Mouse (Mus musculus) liver, embryonic 15.5 days (tissue): ENCODE results near the gene Chrna9. TPM values are rescaled to one million over a fixed set of nuclear protein-coding genes. Genes with fewer than 3 reads are reported as not detected.

Source experiments
- ATAC-seq: fragments of 200-750 bp; cut with Nextera tagmentation; 2 replicates; pipeline ENCODE4 v1.8.0; 2017; ENCODE audit warnings: moderate number of reproducible peaks, mild to moderate bottlenecking, moderate library complexity; ENCODE audit not compliant: insufficient read depth
- H3K27ac ChIP-seq: fragments of 300-500 bp; sonication (generic); replicated peaks from 2 replicates; pipeline ENCODE4 v1.5.1; 2015; ENCODE audit warnings: mild to moderate bottlenecking, inconsistent platforms
- H3K27me3 ChIP-seq: fragments of 300-500 bp; sonication (generic); 2 replicates; pipeline ENCODE4 v1.6.1; 2015; ENCODE audit warnings: mild to moderate bottlenecking, inconsistent platforms
- H3K36me3 ChIP-seq: fragments of 300-500 bp; sonication (generic); replicated peaks from 2 replicates; pipeline ENCODE4 v1.6.1; 2015; ENCODE audit warnings: moderate library complexity, mild to moderate bottlenecking, inconsistent platforms
- H3K4me1 ChIP-seq: fragments of 300-500 bp; sonication (generic); replicated peaks from 2 replicates; pipeline ENCODE4 v1.6.1; 2015; ENCODE audit warnings: inconsistent platforms
- H3K4me2 ChIP-seq: fragments of 300-500 bp; sonication (generic); 2 replicates; pipeline ENCODE4 v1.6.1; 2015; ENCODE audit warnings: moderate library complexity, mild to moderate bottlenecking, inconsistent platforms
- H3K4me3 ChIP-seq: fragments of 300-500 bp; sonication (generic); replicated peaks from 2 replicates; pipeline ENCODE4 v1.5.1; 2015; ENCODE audit warnings: mild to moderate bottlenecking, inconsistent platforms
- H3K9ac ChIP-seq: fragments of 300-500 bp; sonication (generic); 2 replicates; pipeline ENCODE4 v1.6.1; 2015; ENCODE audit warnings: moderate library complexity, mild to moderate bottlenecking, inconsistent platforms
- H3K9me3 ChIP-seq: fragments of 300-500 bp; sonication (generic); replicated peaks from 2 replicates; pipeline ENCODE4 v1.6.1; 2016; ENCODE audit warnings: inconsistent platforms
- WGBS: fragments of 180-500 bp; shearing (Covaris S2); methylation state at CpG from one replicate; pipeline ENCODE4 v1.1.7; 2015; ENCODE audit warnings: mixed read lengths; ENCODE audit not compliant: insufficient replicate concordance; 5-methylcytosine and 5-hydroxymethylcytosine counted together
- polyA plus RNA-seq: library from polyadenylated mRNA; unstranded; fragments of >200 nt; fragmentation: Nextera tagmentation; extraction: Ambion mirVana; gene quantifications from 2 replicates; pipeline ENCODE4 v1.2.1, GENCODE M21; 2015

Chrna9 gene
- polyA plus RNA-seq, 1 experiment from 2014 or later = not detected

DNA sequence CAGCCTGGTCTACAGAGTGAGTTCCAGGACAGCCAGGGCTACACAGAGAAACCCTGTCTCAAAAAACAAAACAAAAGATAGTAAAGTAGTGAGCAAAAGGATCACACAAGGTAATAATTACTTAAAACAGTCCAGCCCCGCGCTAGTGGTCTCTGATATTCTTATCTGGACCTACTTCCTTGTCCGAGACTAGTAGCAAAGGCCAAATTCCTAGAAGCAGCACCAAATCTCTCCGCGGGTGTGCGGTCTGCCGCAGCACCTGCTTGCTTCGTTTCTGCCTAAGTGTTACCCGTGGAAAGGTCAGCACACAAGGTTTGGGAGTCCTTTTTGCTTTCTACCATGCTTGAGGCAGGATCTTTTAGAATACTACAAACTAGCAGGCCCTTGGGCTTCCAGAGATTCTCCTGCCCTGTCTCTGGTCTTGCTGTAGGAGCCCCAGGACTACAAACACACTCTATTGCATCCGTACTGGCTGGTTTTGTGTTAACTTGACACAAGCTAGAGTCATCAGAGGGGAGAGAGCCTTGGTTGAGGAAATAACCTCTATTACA is 32.8 kb upstream of the Chrna9 start:
- Histone ChIP-seq H3K36me3 (no peaks in the 10 kb centered on the region), H3K9me3 (no peaks in the 10 kb centered on the region), H3K4me1 (peaks cover 10% of the 10 kb centered on the region), H3K27me3 (no peaks in the 10 kb centered on the region), H3K27ac (no peak overlapping the region), H3K4me3 (no peak overlapping the region), H3K4me2 (no peak overlapping the region), H3K9ac (no peak overlapping the region)
- WGBS = 27% methylated on average over 10 of the region's 10 CpGs
- no peak for ATAC-seq

DNA sequence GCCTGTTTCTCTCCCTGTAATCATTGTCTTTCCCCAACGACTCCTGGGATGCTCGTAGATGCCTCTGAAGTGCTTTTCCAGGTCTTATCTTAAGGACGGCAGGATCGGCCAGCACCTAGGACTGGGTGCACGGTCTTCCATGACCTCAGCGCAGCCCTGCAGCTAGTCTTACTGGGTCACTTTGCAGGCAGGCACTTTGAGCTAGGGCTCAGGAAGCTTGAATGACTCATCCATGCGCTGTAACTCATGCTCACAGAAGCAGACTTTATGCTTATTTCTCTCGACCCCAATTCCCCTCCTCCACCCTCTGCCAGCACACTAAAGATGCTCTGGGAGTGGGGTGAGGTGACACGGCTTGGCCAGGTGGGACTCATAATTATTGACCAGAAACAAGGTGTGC is 31.9 kb upstream of the Chrna9 start:
- Histone ChIP-seq H3K27me3 (no peaks in the 10 kb centered on the region), H3K4me3 (no peak overlapping the region), H3K4me1 (peaks cover 10% of the 10 kb centered on the region), H3K27ac (no peak overlapping the region), H3K36me3 (no peaks in the 10 kb centered on the region), H3K4me2 (no peak overlapping the region), H3K9me3 (no peaks in the 10 kb centered on the region), H3K9ac (no peak overlapping the region)
- 70% methylated on average over 9 of the region's 9 CpGs for WGBS
- no peak for ATAC-seq

DNA sequence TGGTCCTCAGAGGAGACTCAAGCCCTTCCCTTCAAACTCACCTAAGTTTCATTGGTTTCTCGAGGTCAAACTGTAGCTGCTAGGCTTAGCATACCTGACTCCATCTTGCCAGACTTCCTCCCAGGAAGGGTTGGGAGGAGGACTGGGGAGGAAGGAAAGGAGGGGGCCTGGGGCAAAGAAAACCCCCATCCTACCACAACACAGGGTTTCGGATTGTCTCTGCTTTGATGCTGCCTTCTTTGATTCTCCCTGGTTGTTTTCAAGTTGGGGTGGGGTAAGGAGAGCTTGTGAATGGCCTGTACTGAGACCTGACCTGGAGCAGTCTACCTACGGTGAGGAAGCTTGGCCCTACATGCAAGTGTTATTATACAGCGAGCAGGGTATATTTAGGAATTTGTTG is 30.2 kb upstream of the Chrna9 start:
- H3K27me3 ChIP-seq = no peaks in the 10 kb centered on the region
- ATAC-seq = no peak
- WGBS = 67% methylated on average over 4 of the region's 4 CpGs
- no peaks in the 10 kb centered on the region for H3K36me3 ChIP-seq
- no peak overlapping the region for H3K4me2 ChIP-seq
- no peak overlapping the region for H3K4me3 ChIP-seq
- H3K27ac ChIP-seq = no peak overlapping the region
- H3K4me1 ChIP-seq = peaks cover 10% of the 10 kb centered on the region
- no peak overlapping the region for H3K9ac ChIP-seq
- no peaks in the 10 kb centered on the region for H3K9me3 ChIP-seq

DNA sequence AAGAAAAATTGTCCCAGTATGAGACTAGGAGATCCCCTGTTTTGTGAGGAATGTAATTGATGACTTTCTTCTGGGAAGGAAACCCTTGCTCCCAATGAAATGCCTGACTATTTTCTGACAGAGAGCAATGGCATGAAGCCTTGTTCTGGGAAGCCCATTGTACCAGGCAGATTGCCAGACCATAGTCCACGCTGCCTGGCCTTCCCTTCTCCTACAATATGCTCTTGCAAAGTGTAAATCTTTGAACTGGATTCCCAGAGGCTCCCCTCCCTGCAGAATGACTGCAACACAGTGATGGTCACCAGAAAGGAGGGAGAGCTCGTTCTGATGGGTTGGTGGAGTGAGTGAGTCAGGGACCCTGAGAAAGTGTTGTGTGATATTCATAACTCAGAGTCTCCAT is 26.0 kb upstream of the Chrna9 start:
- H3K36me3 ChIP-seq = no peaks in the 10 kb centered on the region
- no peaks in the 10 kb centered on the region for H3K4me1 ChIP-seq
- no peak overlapping the region for H3K27ac ChIP-seq
- H3K4me3 ChIP-seq = no peak overlapping the region
- no peak overlapping the region for H3K4me2 ChIP-seq
- 48% methylated on average over 2 of the region's 2 CpGs for WGBS
- ATAC-seq = no peak
- H3K9ac ChIP-seq = no peak overlapping the region
- no peaks in the 10 kb centered on the region for H3K27me3 ChIP-seq
- H3K9me3 ChIP-seq = no peaks in the 10 kb centered on the region

DNA sequence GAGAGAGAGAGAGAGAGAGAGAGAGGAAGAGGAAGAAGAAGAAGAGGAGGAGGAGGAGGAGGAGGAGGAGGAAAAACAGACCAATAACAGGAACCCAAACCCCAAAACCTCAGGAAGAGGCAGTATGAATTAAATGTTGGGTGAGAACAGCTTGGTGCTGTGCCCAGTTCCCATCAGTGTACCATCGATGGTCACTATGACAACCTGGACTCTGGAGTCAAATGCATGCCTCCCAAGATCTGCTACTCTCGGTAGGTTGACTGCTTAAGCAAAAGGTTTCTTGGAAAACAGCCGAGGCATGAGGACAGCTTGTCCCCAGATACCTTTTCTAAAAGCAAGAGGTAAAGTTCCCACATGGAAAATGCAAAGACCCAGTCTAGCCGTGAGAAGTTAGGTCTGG is 25.4 kb upstream of the Chrna9 start:
- no peak overlapping the region for H3K9ac ChIP-seq
- no peaks in the 10 kb centered on the region for H3K4me1 ChIP-seq
- H3K9me3 ChIP-seq = no peaks in the 10 kb centered on the region
- 62% methylated on average over 4 of the region's 4 CpGs for WGBS
- no peak overlapping the region for H3K4me2 ChIP-seq
- ATAC-seq = no peak
- no peak overlapping the region for H3K27ac ChIP-seq
- no peak overlapping the region for H3K4me3 ChIP-seq
- H3K27me3 ChIP-seq = no peaks in the 10 kb centered on the region
- no peaks in the 10 kb centered on the region for H3K36me3 ChIP-seq

DNA sequence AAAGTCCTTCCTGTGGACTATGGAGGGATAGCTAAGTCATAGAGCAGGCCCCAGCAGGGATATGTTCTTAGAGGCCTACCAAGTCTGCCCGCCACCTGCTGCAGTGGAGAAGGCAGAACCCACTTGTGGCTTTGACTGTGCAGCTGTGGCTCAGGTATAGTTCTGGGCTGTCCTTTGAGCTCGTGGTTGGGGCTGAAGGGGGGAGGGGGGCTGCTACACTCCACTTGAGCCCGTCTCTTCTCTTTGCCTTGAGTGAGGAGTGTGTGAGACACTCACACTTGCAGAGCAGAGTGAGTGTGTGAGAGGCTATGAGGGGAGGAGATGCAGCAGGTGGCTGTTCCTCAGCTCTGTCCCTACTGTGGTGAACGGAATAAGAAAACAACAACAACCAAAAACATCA is 24.3 kb upstream of the Chrna9 start:
- H3K36me3 ChIP-seq = no peaks in the 10 kb centered on the region
- H3K4me2 ChIP-seq = no peak overlapping the region
- H3K27ac ChIP-seq = no peak overlapping the region
- H3K4me1 ChIP-seq = no peaks in the 10 kb centered on the region
- ATAC-seq = no peak
- WGBS = 50% methylated on average over 4 of the region's 4 CpGs
- H3K9ac ChIP-seq = no peak overlapping the region
- no peaks in the 10 kb centered on the region for H3K9me3 ChIP-seq
- H3K4me3 ChIP-seq = no peak overlapping the region
- no peaks in the 10 kb centered on the region for H3K27me3 ChIP-seq

DNA sequence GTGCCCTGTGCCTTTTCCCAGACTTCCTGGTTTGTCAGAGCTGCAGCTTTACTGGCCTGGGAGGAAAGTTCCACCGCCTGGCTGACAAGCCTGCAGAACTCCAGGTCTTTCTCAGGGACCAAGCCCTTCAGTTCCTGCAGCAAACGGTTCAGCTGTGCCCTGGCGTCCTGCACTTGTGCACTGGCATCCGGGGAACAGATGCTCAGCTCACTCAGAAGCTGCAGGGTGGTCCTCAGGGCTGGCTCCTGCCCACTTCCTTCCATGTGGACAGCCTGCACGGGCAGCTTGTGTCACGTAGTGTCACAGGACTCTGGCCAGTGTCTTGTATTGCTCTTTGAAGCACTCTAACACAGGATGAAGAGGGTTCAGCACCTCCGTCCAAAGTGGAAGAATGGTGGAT is 23.0 kb upstream of the Chrna9 start:
- Histone ChIP-seq H3K27me3 (no peaks in the 10 kb centered on the region), H3K4me3 (no peak overlapping the region), H3K4me2 (no peak overlapping the region), H3K4me1 (no peaks in the 10 kb centered on the region), H3K36me3 (no peaks in the 10 kb centered on the region), H3K27ac (no peak overlapping the region), H3K9ac (no peak overlapping the region), H3K9me3 (no peaks in the 10 kb centered on the region)
- 45% methylated on average over 7 of the region's 7 CpGs for WGBS
- no peak for ATAC-seq

DNA sequence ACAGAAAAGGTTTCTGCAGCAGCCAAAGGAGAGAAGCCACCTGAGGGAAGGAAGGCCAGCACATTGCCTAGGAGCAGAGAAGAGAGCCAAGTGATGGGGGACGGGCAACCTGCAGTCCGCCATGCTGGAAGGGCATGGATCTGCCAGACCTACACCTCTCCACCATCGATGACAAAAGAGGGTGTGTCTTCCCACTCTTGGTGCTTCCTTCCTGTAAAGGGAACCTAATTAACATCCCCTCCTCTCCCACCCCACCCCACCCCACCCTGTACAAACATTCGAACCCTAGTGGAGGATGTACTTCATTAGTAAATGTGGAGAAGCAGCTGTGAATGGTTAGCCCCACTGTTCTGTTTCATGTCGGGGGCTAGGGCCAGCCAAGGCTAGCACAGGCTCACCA is 22.5 kb upstream of the Chrna9 start:
- no peak for ATAC-seq
- 61% methylated on average over 5 of the region's 5 CpGs for WGBS
- H3K36me3 ChIP-seq = no peaks in the 10 kb centered on the region
- no peaks in the 10 kb centered on the region for H3K27me3 ChIP-seq
- no peak overlapping the region for H3K9ac ChIP-seq
- H3K4me1 ChIP-seq = no peaks in the 10 kb centered on the region
- no peak overlapping the region for H3K27ac ChIP-seq
- H3K9me3 ChIP-seq = no peaks in the 10 kb centered on the region
- no peak overlapping the region for H3K4me3 ChIP-seq
- no peak overlapping the region for H3K4me2 ChIP-seq

DNA sequence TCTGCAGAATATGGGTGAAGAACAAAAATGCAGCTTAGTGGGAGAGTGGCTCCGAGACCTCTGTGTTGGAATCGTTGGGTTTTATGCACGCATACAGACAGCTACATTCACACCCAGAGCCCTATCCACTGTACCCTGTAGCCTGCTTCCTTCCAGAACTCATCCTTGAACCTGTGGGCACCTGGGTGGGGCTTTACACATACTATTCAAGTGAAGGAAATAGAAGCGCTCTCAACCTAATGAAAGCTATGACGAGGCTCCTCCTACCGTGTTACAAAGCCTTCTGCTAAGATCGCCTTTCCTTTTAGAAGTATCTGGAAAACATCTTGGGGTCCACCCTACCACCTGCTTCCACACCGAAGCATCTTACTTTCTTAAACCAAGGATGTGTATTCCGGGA is 21.6 kb upstream of the Chrna9 start:
- Histone ChIP-seq H3K9me3 (no peaks in the 10 kb centered on the region), H3K36me3 (no peaks in the 10 kb centered on the region), H3K27ac (no peak overlapping the region), H3K27me3 (no peaks in the 10 kb centered on the region), H3K4me1 (no peaks in the 10 kb centered on the region), H3K4me2 (no peak overlapping the region), H3K4me3 (no peak overlapping the region), H3K9ac (no peak overlapping the region)
- WGBS = 70% methylated on average over 9 of the region's 9 CpGs
- ATAC-seq = no peak

DNA sequence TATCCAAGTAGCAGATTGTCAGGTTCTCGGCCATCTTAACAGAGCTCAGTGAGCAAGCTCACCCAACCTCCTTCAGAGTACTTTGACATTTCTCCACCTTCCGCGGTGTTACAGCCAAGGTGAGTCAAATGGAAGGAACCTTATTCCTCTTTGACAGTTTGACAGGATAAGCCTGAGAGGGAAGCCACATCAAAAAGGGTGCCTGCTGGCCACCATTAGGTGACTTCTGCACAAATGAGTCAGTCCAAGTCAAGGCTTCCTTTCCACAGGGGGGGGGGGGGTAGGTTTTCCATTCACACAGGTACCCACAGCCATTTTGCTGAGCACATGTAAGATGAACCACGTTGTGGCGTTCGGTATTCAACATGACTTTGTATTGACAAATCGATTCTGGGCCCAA is 20.4 kb upstream of the Chrna9 start:
- ATAC-seq = no peak

DNA sequence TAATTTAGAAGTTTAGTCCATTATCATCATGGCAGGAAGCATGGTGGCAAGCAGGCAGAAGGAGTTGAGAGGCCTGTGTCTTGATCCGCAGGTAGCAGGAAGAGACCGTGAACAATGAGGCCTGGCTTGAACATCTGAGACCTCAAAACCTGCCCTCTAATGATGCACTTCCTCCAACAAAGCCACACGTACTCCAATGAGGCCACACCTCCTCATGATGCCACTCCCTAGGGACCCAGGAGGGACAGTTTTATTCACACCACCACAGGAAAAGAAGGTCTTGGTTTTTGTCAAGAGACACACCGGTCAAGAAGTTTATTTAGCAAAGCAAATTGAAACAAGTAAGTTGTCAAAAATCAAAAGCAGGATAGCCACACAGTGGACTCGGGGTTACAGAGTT is 17.8 kb upstream of the Chrna9 start:
- Histone ChIP-seq H3K27ac (no peak overlapping the region), H3K9me3 (no peaks in the 10 kb centered on the region), H3K9ac (no peak overlapping the region), H3K36me3 (no peaks in the 10 kb centered on the region), H3K4me1 (no peaks in the 10 kb centered on the region), H3K4me3 (no peak overlapping the region), H3K27me3 (no peaks in the 10 kb centered on the region), H3K4me2 (no peak overlapping the region)
- WGBS = 71% methylated on average over 5 of the region's 5 CpGs
- ATAC-seq = no peak

More for the DNA sequence above, 20.4 kb upstream of the Chrna9 start:
- H3K4me1 ChIP-seq = no peaks in the 10 kb centered on the region
- H3K36me3 ChIP-seq = no peaks in the 10 kb centered on the region
- H3K27ac ChIP-seq = no peak overlapping the region
- no peak overlapping the region for H3K9ac ChIP-seq
- H3K9me3 ChIP-seq = no peaks in the 10 kb centered on the region
- no peak overlapping the region for H3K4me2 ChIP-seq
- WGBS = 75% methylated on average over 7 of the region's 7 CpGs
- H3K4me3 ChIP-seq = no peak overlapping the region
- H3K27me3 ChIP-seq = no peaks in the 10 kb centered on the region

DNA sequence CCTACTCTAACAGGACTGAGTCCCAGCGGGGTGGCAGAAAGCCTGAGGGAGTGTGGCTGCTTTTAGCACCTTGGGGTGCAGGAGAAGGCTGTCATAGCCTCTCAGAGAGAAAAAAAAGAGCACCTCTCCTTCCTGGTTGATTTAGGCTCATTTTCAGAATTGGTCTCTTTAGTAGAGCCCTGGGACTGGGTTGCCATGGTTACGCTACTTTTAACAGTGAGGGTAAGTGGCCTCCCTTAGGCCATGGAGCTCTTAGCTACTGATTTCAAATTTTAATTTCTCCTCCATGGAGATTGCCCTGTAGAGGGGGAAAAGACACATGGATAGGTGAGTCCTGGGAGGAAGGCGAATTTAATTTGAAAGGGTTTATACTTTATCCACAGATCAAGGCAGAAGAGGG is 16.1 kb upstream of the Chrna9 start:
- ATAC-seq = no peak
- no peak overlapping the region for H3K27ac ChIP-seq
- 67% methylated on average over 3 of the region's 3 CpGs for WGBS

More for the DNA sequence above, 16.1 kb upstream of the Chrna9 start:
- H3K9me3 ChIP-seq = no peaks in the 10 kb centered on the region
- H3K36me3 ChIP-seq = no peaks in the 10 kb centered on the region
- H3K9ac ChIP-seq = no peak overlapping the region
- H3K4me1 ChIP-seq = no peaks in the 10 kb centered on the region
- no peak overlapping the region for H3K4me2 ChIP-seq
- no peak overlapping the region for H3K4me3 ChIP-seq
- H3K27me3 ChIP-seq = no peaks in the 10 kb centered on the region
